Mouse (Mus musculus) ES-Bruce4 (cell line): ENCODE results near the gene Mllt6. TPM values are rescaled to one million over a fixed set of nuclear protein-coding genes. Genes with fewer than 3 reads are reported as not detected.

ENCODE experiments used
- H3K27ac ChIP-seq: 2 replicates; pipeline ENCODE4 v1.5.1; 2012; ENCODE audit warnings: low read length, inconsistent platforms; ENCODE audit not compliant: insufficient read depth
- H3K27me3 ChIP-seq: 2 replicates; pipeline ENCODE4 v1.6.1; 2012; ENCODE audit warnings: mild to moderate bottlenecking, low read length, inconsistent platforms; ENCODE audit not compliant: control insufficient read depth, poor library complexity, insufficient read depth, severe bottlenecking
- H3K36me3 ChIP-seq: 2 replicates; pipeline ENCODE4 v1.6.1; 2012; ENCODE audit warnings: inconsistent platforms, mild to moderate bottlenecking, low read length, moderate library complexity; ENCODE audit not compliant: control insufficient read depth, poor library complexity, insufficient read depth, severe bottlenecking
- H3K4me1 ChIP-seq: one replicate; pipeline ENCODE4 v1.8.1; 2011; ENCODE audit warnings: low read length; ENCODE audit not compliant: control insufficient read depth, insufficient read depth
- H3K4me3 ChIP-seq: 2 replicates; pipeline ENCODE4 v1.5.1; 2011; ENCODE audit warnings: low read depth, mild to moderate bottlenecking, low read length
- H3K9ac ChIP-seq: 2 replicates; pipeline ENCODE4 v1.6.1; 2012; ENCODE audit warnings: low read depth, mild to moderate bottlenecking, inconsistent platforms; ENCODE audit not compliant: poor library complexity, severe bottlenecking
- H3K9me3 ChIP-seq: replicated peaks from 2 replicates; pipeline ENCODE4 v1.6.1; 2012; ENCODE audit warnings: mild to moderate bottlenecking, low read length, inconsistent platforms; ENCODE audit not compliant: control insufficient read depth, poor library complexity, insufficient read depth, severe bottlenecking
- CTCF ChIP-seq: IDR thresholded peaks from one replicate; pipeline ENCODE4 v1.8.1; 2011; ENCODE audit warnings: low read depth, low read length
- EP300 ChIP-seq: IDR thresholded peaks from 2 replicates; pipeline ENCODE4 v1.6.1; 2011; ENCODE audit warnings: low read depth, low read length; ENCODE audit not compliant: insufficient read depth
- POLR2A ChIP-seq: IDR thresholded peaks from one replicate; pipeline ENCODE4 v1.8.1; 2011; ENCODE audit warnings: low read length; ENCODE audit not compliant: insufficient read depth
- polyA plus RNA-seq: library from polyadenylated mRNA; stranded (reverse); fragments of >200 nt; gene quantifications from 2 replicates; pipeline ENCODE4 v1.2.4, GENCODE M21; 2011; ENCODE audit warnings: low read depth; ENCODE audit not compliant: missing spikeins, insufficient read depth, insufficient read length

The Mllt6 gene
- polyA plus RNA-seq, 1 experiment, result 25.2 TPM

DNA sequence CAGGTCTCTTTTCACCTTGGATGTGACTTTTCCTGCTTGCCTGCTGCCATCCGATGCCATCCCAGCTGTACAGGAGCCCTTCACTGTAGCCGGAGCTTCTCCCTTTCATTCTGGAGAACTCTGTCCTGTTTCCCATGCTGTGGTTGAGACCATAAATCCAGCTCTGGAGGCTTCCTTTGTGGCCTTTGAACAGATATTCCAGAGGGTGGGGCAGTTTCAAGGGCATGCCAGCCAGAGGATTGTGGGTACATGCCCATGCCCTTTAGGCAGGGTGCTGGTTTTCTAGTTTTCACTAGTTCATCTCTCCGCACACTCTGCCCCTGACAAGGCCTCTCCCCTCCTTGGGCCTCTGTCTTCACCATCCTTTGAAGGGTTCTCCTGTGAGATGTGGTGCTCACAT lies 23.8 kb downstream of the Mllt6 start:
- no peaks in the 10 kb centered on the region for H3K9me3 ChIP-seq
- H3K4me3 ChIP-seq, result peak overlapping the region; percentile 71
- peaks cover 26% of the 10 kb centered on the region for H3K36me3 ChIP-seq
- 0 out of 2 replicates have a peak overlapping the region, but pooled peaks have one; percentile 2 for H3K27ac ChIP-seq
- no peaks in the 10 kb centered on the region for H3K27me3 ChIP-seq
- no peak for TF ChIP-seq POLR2A
- no peak for TF ChIP-seq EP300
- TF ChIP-seq CTCF, result no peak
- peaks cover 6% of the 10 kb centered on the region for H3K4me1 ChIP-seq
- H3K9ac ChIP-seq, result peak overlapping the region; percentile 62; the same call in 1 of the 2 replicates

- Histone ChIP-seq H3K27ac (no peak overlapping the region), H3K36me3 (peaks cover 41% of the 10 kb centered on the region), H3K4me1 (peaks cover under 1% of the 10 kb centered on the region), H3K9me3 (no peaks in the 10 kb centered on the region), H3K9ac (no peak overlapping the region), H3K4me3 (no peak overlapping the region), H3K27me3 (no peaks in the 10 kb centered on the region)
- TF ChIP-seq EP300 (no peak), POLR2A (no peak), CTCF (peak; percentile 92)
Observed at GRCm38 (mm10) chr11:97689861-97690260, 26.6 kb downstream of the Mllt6 start.

DNA sequence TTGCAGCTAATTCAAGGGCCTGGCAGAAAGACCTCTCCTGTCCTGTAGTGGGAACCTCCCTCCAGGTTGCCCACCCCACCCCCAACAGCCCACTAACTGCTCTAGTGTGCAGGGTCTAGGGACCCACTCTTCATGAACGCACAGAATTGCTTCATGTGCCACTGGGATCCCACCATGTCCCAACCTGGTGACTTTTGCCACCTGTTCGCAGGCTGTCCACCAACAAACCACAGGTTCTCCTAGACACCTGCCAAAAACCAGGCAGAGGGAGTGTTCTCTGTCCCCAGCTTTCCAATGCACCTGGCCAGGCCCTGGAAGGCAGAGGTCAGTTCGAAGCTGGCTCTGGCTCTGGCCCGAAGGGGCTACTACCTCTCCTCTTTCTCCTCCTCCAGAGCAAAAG lies 31.2 kb downstream of the Mllt6 start:
- Histone ChIP-seq H3K4me3 (no peak overlapping the region), H3K4me1 (peaks cover 6% of the 10 kb centered on the region), H3K27me3 (no peaks in the 10 kb centered on the region), H3K36me3 (peaks cover 33% of the 10 kb centered on the region), H3K27ac (no peak overlapping the region), H3K9me3 (no peaks in the 10 kb centered on the region), H3K9ac (no peak overlapping the region)
- TF ChIP-seq POLR2A (no peak), CTCF (no peak), EP300 (no peak)

DNA sequence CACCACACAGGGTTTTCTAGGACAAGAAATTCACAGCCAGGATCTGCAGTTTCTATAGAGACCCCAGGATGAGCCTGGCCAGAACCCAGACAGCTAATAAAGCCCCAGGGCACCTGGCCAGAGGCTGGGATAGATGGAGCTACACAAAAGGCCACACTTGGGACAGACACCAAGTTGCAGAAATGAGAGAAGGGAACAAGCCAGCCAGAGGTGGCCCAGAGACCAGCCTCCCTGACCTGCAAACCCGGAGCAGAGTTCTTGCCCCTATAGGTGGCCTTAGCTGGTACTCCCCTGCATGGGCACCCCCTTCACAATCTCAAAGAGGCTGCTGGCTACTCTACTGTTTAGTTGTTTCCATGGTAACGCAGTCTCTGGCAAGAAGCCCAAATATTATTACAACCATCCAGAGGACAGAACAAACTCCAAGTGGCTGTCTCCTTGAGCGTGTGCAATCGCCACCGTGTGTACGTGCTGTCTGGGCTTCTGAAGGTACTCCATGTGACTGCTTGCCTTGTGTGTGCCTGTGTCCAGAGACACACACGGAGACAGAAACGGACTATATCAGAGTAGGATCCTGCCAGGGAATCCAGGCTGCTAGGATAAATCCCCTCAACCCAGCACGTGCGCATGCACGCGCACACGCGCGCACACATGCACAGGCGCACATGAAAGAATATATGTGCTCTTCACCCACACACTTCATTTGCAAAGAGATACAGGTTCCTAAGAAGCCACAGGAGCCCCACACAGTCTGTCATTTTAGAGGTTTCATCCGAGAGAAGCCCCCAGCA lies 31.9 kb downstream of the Mllt6 start:
- Histone ChIP-seq H3K9ac (no peak overlapping the region), H3K27me3 (no peaks in the 10 kb centered on the region), H3K4me3 (no peak overlapping the region), H3K9me3 (no peaks in the 10 kb centered on the region), H3K36me3 (peaks cover 32% of the 10 kb centered on the region), H3K27ac (no peak overlapping the region), H3K4me1 (peaks cover 6% of the 10 kb centered on the region)
- TF ChIP-seq POLR2A, result no peak
- TF ChIP-seq CTCF, result no peak
- no peak for TF ChIP-seq EP300

GRCm38 (mm10) chr11:97695712-97696401 lies 32.6 kb downstream of the Mllt6 start:
- no peak overlapping the region for H3K4me3 ChIP-seq
- H3K27ac ChIP-seq, result peak overlapping the region; percentile 65
- H3K36me3 ChIP-seq, result peaks cover 27% of the 10 kb centered on the region

DNA sequence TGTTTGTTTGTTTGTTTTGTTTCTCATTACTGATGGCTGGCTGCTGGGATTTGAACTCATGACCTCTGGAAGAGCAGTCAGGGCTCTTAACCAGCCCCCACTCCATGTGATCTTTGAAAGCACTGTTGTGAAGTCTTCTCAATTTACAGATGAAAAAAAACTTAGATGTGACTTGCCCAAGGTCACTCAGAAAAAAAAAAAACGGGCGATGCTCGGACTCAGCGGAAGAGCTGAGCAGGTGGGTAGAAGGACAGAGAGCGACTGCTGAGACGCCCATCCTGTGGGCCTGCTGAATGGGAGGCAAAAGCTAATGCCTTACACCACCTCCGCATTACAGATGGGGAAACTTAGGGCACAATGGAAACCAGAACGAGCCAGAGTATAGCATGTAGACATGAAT lies 33.5 kb downstream of the Mllt6 start:
- Histone ChIP-seq H3K9ac (no peak overlapping the region), H3K27ac (peak overlapping the region; percentile 65), H3K4me1 (peaks cover 6% of the 10 kb centered on the region), H3K27me3 (no peaks in the 10 kb centered on the region), H3K36me3 (peaks cover 19% of the 10 kb centered on the region), H3K9me3 (no peaks in the 10 kb centered on the region), H3K4me3 (no peak overlapping the region)
- peak; percentile 77 for TF ChIP-seq EP300
- no peak for TF ChIP-seq CTCF
- TF ChIP-seq POLR2A, result no peak

More at GRCm38 (mm10) chr11:97695712-97696401, 32.6 kb downstream of the Mllt6 start:
- Histone ChIP-seq H3K4me1 (peaks cover 6% of the 10 kb centered on the region), H3K9ac (no peak overlapping the region), H3K27me3 (no peaks in the 10 kb centered on the region), H3K9me3 (no peaks in the 10 kb centered on the region)
- TF ChIP-seq EP300, result no peak
- no peak for TF ChIP-seq POLR2A
- TF ChIP-seq CTCF, result no peak
